Mouse (Mus musculus) liver, embryonic 15.5 days (tissue): ENCODE measurements at regions not wholly inside any gene's neighbourhood (a gene's known extent, or its start where the extent isn't known, plus 50 kb on each side); places are given as distances from the start of the nearest gene placed in this dataset.

ENCODE experiments used
- ATAC-seq: fragments of 200-750 bp; cut with Nextera tagmentation; 2 replicates; pipeline ENCODE4 v1.8.0; 2017; ENCODE audit warnings: moderate number of reproducible peaks, mild to moderate bottlenecking, moderate library complexity; ENCODE audit not compliant: insufficient read depth
- H3K27ac ChIP-seq: fragments of 300-500 bp; sonication (generic); replicated peaks from 2 replicates; pipeline ENCODE4 v1.5.1; 2015; ENCODE audit warnings: mild to moderate bottlenecking, inconsistent platforms
- H3K27me3 ChIP-seq: fragments of 300-500 bp; sonication (generic); 2 replicates; pipeline ENCODE4 v1.6.1; 2015; ENCODE audit warnings: mild to moderate bottlenecking, inconsistent platforms
- H3K36me3 ChIP-seq: fragments of 300-500 bp; sonication (generic); replicated peaks from 2 replicates; pipeline ENCODE4 v1.6.1; 2015; ENCODE audit warnings: moderate library complexity, mild to moderate bottlenecking, inconsistent platforms
- H3K4me1 ChIP-seq: fragments of 300-500 bp; sonication (generic); replicated peaks from 2 replicates; pipeline ENCODE4 v1.6.1; 2015; ENCODE audit warnings: inconsistent platforms
- H3K4me2 ChIP-seq: fragments of 300-500 bp; sonication (generic); 2 replicates; pipeline ENCODE4 v1.6.1; 2015; ENCODE audit warnings: moderate library complexity, mild to moderate bottlenecking, inconsistent platforms
- H3K4me3 ChIP-seq: fragments of 300-500 bp; sonication (generic); replicated peaks from 2 replicates; pipeline ENCODE4 v1.5.1; 2015; ENCODE audit warnings: mild to moderate bottlenecking, inconsistent platforms
- H3K9ac ChIP-seq: fragments of 300-500 bp; sonication (generic); 2 replicates; pipeline ENCODE4 v1.6.1; 2015; ENCODE audit warnings: moderate library complexity, mild to moderate bottlenecking, inconsistent platforms
- H3K9me3 ChIP-seq: fragments of 300-500 bp; sonication (generic); replicated peaks from 2 replicates; pipeline ENCODE4 v1.6.1; 2016; ENCODE audit warnings: inconsistent platforms
- WGBS: fragments of 180-500 bp; shearing (Covaris S2); methylation state at CpG from one replicate; pipeline ENCODE4 v1.1.7; 2015; ENCODE audit warnings: mixed read lengths; ENCODE audit not compliant: insufficient replicate concordance; 5-methylcytosine and 5-hydroxymethylcytosine counted together

- Histone ChIP-seq H3K4me1 (peaks cover 12% of the 10 kb centered on the region), H3K9me3 (no peaks in the 10 kb centered on the region), H3K27ac (no peak overlapping the region), H3K4me2 (no peak overlapping the region), H3K9ac (no peak overlapping the region), H3K4me3 (no peak overlapping the region), H3K36me3 (no peaks in the 10 kb centered on the region), H3K27me3 (no peaks in the 10 kb centered on the region)
- 54% methylated on average over 4 of the region's 4 CpGs for WGBS
- ATAC-seq: no peak
Observed at GRCm38 (mm10) chr1:43347152-43347551, 97.2 kb upstream of the Nck2 start.

GRCm38 (mm10) chr1:43349966-43350365 is 94.4 kb upstream of the Nck2 start:
- H3K4me2 ChIP-seq: no peak overlapping the region
- H3K4me1 ChIP-seq: no peaks in the 10 kb centered on the region
- no peak for ATAC-seq
- 69% methylated on average over 3 of the region's 3 CpGs for WGBS
- H3K36me3 ChIP-seq: no peaks in the 10 kb centered on the region
- no peak overlapping the region for H3K4me3 ChIP-seq
- no peak overlapping the region for H3K9ac ChIP-seq
- no peak overlapping the region for H3K27ac ChIP-seq
- no peaks in the 10 kb centered on the region for H3K27me3 ChIP-seq
- no peaks in the 10 kb centered on the region for H3K9me3 ChIP-seq

DNA sequence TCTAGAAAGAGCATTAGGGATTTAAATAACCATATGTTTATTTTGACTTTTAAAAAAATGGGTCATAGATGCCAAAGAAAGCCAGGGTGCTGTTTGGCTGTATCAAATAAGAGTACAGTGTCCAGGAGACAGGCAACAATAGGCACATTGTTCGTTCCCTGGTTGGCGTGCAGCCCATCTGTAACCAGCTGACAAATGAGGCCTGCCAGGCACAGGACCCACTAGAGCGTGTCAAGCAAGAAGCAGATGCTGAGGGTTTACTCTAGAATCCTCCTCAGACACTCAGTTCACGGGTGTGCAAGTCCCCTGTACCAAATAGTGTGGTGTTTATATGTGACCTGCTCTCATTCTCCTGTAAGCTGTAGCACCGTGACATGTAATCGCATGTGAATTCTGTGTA is 86.2 kb upstream of the Nck2 start:
- Histone ChIP-seq H3K27ac (no peak overlapping the region), H3K36me3 (no peaks in the 10 kb centered on the region), H3K4me1 (no peaks in the 10 kb centered on the region), H3K9me3 (no peaks in the 10 kb centered on the region), H3K27me3 (peaks cover 20% of the 10 kb centered on the region), H3K4me2 (no peak overlapping the region), H3K9ac (no peak overlapping the region), H3K4me3 (no peak overlapping the region)
- WGBS: 70% methylated on average over 6 of the region's 6 CpGs
- no peak for ATAC-seq

GRCm38 (mm10) chr1:43359662-43360061 is 84.7 kb upstream of the Nck2 start:
- H3K36me3 ChIP-seq: no peaks in the 10 kb centered on the region
- WGBS: 63% methylated on average over 4 of the region's 4 CpGs
- no peak overlapping the region for H3K27ac ChIP-seq
- no peak overlapping the region for H3K4me2 ChIP-seq
- no peak for ATAC-seq
- H3K9ac ChIP-seq: no peak overlapping the region
- peaks cover 23% of the 10 kb centered on the region for H3K27me3 ChIP-seq
- no peak overlapping the region for H3K4me3 ChIP-seq
- no peaks in the 10 kb centered on the region for H3K9me3 ChIP-seq
- H3K4me1 ChIP-seq: no peaks in the 10 kb centered on the region

DNA sequence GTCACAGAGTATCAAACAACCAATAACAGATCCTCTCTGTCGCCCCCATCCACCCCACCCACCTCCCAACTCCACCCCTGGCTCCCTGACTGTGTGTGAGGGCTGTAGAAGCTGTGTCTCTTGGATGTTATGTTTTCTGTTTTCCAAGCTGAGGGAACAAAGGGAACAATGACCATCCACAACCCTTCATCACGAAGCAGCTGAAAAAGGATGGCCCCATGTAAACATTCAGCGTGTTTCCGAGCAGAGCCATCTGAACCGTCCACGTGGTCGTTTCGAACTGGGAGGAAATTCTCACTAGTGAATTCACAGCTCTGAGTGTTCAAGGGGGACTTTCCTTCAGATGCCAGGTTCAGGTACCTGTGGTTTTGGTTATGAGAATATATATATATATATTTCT is 84.1 kb upstream of the Nck2 start:
- H3K4me3 ChIP-seq: no peak overlapping the region
- peaks cover 23% of the 10 kb centered on the region for H3K27me3 ChIP-seq
- no peaks in the 10 kb centered on the region for H3K36me3 ChIP-seq
- H3K4me1 ChIP-seq: no peaks in the 10 kb centered on the region
- no peak overlapping the region for H3K9ac ChIP-seq
- no peak for ATAC-seq
- H3K9me3 ChIP-seq: no peaks in the 10 kb centered on the region
- WGBS: 37% methylated on average over 8 of the region's 8 CpGs
- no peak overlapping the region for H3K4me2 ChIP-seq
- no peak overlapping the region for H3K27ac ChIP-seq

- H3K27ac ChIP-seq: no peak overlapping the region
Observed at GRCm38 (mm10) chr1:43360741-43361140, 83.6 kb upstream of the Nck2 start.

DNA sequence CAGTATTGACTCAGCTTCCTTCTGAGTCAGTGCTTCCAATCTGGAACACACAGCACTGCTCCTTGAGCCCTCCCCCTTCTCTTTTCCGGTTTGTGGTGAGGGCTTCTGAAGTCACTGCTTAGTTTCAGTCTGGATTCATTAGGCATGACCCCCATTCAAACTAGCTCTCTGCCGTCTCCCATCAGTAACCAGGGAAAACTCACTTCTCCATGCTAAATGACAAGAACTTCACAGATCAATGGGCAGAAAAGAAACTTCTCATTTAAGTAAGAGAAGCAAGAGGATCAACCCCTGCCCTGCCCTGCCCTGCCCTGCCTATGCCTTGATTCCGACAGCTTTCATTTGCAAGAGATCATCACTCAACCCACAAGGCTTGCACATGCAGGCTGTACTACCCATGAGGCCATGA is 82.9 kb upstream of the Nck2 start:
- peaks cover 23% of the 10 kb centered on the region for H3K27me3 ChIP-seq

More at GRCm38 (mm10) chr1:43360741-43361140, 83.6 kb upstream of the Nck2 start:
- H3K4me3 ChIP-seq: no peak overlapping the region
- ATAC-seq: no peak
- no peaks in the 10 kb centered on the region for H3K4me1 ChIP-seq
- WGBS: 28% methylated on average over 4 of the region's 4 CpGs
- no peaks in the 10 kb centered on the region for H3K36me3 ChIP-seq
- no peaks in the 10 kb centered on the region for H3K9me3 ChIP-seq
- H3K27me3 ChIP-seq: peaks cover 23% of the 10 kb centered on the region
- H3K9ac ChIP-seq: no peak overlapping the region
- H3K4me2 ChIP-seq: no peak overlapping the region

GRCm38 (mm10) chr1:43362136-43362535 is 82.2 kb upstream of the Nck2 start:
- no peak overlapping the region for H3K27ac ChIP-seq
- H3K4me1 ChIP-seq: peaks cover 3% of the 10 kb centered on the region; the same call in 1 of the 2 replicates
- WGBS: 46% methylated on average over 5 of the region's 5 CpGs
- H3K27me3 ChIP-seq: peaks cover 23% of the 10 kb centered on the region
- no peaks in the 10 kb centered on the region for H3K9me3 ChIP-seq
- no peak overlapping the region for H3K9ac ChIP-seq
- no peaks in the 10 kb centered on the region for H3K36me3 ChIP-seq
- no peak overlapping the region for H3K4me2 ChIP-seq
- ATAC-seq: no peak
- H3K4me3 ChIP-seq: no peak overlapping the region

More for the DNA sequence above, 82.9 kb upstream of the Nck2 start:
- Histone ChIP-seq H3K4me1 (no peaks in the 10 kb centered on the region), H3K36me3 (no peaks in the 10 kb centered on the region), H3K4me2 (no peak overlapping the region), H3K27ac (no peak overlapping the region), H3K4me3 (no peak overlapping the region), H3K9ac (no peak overlapping the region), H3K9me3 (no peaks in the 10 kb centered on the region)
- ATAC-seq: no peak
- WGBS: 17% methylated on average over 3 of the region's 3 CpGs

GRCm38 (mm10) chr1:43363178-43363577 is 81.2 kb upstream of the Nck2 start:
- H3K27me3 ChIP-seq: peaks cover 23% of the 10 kb centered on the region
- no peak overlapping the region for H3K4me2 ChIP-seq
- peaks cover 9% of the 10 kb centered on the region; the same call in 1 of the 2 replicates for H3K4me1 ChIP-seq
- no peak overlapping the region for H3K9ac ChIP-seq
- ATAC-seq: no peak
- H3K36me3 ChIP-seq: no peaks in the 10 kb centered on the region
- no peaks in the 10 kb centered on the region for H3K9me3 ChIP-seq
- H3K4me3 ChIP-seq: no peak overlapping the region
- 51% methylated on average over 4 of the region's 4 CpGs for WGBS
- H3K27ac ChIP-seq: no peak overlapping the region

GRCm38 (mm10) chr1:43366433-43366832 is 77.9 kb upstream of the Nck2 start:
- no peak overlapping the region for H3K4me3 ChIP-seq
- 57% methylated on average over 2 of the region's 2 CpGs for WGBS
- H3K9me3 ChIP-seq: no peaks in the 10 kb centered on the region
- no peak overlapping the region for H3K9ac ChIP-seq
- no peak overlapping the region for H3K27ac ChIP-seq
- peaks cover 9% of the 10 kb centered on the region; the same call in 1 of the 2 replicates for H3K4me1 ChIP-seq
- no peaks in the 10 kb centered on the region for H3K36me3 ChIP-seq
- peaks cover 14% of the 10 kb centered on the region for H3K27me3 ChIP-seq
- ATAC-seq: no peak
- no peak overlapping the region for H3K4me2 ChIP-seq

DNA sequence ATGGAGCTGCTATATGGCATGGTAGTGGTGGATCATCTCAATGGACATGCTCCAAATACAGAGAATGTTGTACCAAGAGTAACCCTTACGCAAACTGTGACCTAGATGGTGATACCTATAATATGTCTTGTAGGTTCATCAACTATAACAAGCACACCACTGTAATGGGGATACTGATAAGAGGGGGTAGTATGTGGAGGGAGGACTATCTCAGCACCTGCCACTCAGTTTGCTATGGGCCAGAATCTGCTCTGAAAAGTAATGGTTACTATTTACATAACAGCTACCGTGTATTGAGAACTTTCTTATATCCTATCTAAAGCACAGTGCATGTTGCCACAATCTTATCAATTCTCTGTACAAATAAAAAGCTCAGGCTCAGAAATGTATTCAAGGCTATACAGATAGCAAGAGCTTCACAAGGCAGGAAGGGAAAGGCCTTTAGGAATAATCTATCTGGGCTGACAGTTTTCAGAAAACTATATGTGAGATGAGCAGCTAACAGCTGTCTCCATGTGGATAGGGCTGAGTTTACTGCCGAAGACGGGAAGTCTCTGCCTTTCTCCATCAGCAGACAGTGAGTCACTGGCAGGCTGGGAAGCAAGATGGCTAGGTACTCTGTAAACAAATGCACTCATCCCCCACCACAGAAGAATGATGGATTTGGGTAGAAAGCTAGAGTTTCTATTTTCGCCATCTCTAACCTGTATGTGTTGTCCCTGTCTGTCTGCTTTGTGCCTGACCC is 77.1 kb upstream of the Nck2 start:
- Histone ChIP-seq H3K4me3 (no peak overlapping the region), H3K9me3 (no peaks in the 10 kb centered on the region), H3K9ac (no peak overlapping the region), H3K27me3 (0 out of 2 replicates have a peak, but pooled peaks cover 9% of the 10 kb centered on the region), H3K27ac (no peak overlapping the region), H3K4me2 (no peak overlapping the region), H3K4me1 (peaks cover 11% of the 10 kb centered on the region; the same call in 1 of the 2 replicates), H3K36me3 (no peaks in the 10 kb centered on the region)
- no peak for ATAC-seq
- 40% methylated on average over 5 of the region's 5 CpGs for WGBS

GRCm38 (mm10) chr1:43371863-43372262 is 72.5 kb upstream of the Nck2 start:
- Histone ChIP-seq H3K4me1 (peaks cover 11% of the 10 kb centered on the region; the same call in 1 of the 2 replicates), H3K27me3 (no peaks in the 10 kb centered on the region), H3K36me3 (no peaks in the 10 kb centered on the region), H3K9ac (no peak overlapping the region), H3K27ac (no peak overlapping the region), H3K4me2 (no peak overlapping the region), H3K9me3 (no peaks in the 10 kb centered on the region), H3K4me3 (no peak overlapping the region)
- 25% methylated on average over 1 of the region's 1 CpGs for WGBS
- ATAC-seq: peak; percentile 40; the same call in 1 of the 2 replicates
